Mouse (Mus musculus): ENCODE results near the gene Sdcbp2. TPM values are rescaled to one million over a fixed set of nuclear protein-coding genes. Genes with fewer than 3 reads are reported as not detected.

The Sdcbp2 gene
- polyA plus RNA-seq, 1 experiment from 2014 or later = 1.4 TPM

GRCm38 (mm10) chr2:151562930-151563921 is 9.2 kb upstream of the Sdcbp2 start:
- no peak overlapping the region for H3K4me3 ChIP-seq (ENCODE audit: low read depth, low read length)
- no peaks in the 10 kb centered on the region for H3K4me1 ChIP-seq (ENCODE audit: control insufficient read depth, insufficient read depth, low read length)
- 89% methylated on average over 7 of the region's 7 CpGs for WGBS
- H3K27me3 ChIP-seq (ENCODE audit: control insufficient read depth, insufficient read depth, low read length) = no peaks in the 10 kb centered on the region
- H3K9me3 ChIP-seq (ENCODE audit: control insufficient read depth, low read length) = no peaks in the 10 kb centered on the region
- no peak overlapping the region for H3K9ac ChIP-seq (ENCODE audit: low read length)
- peaks cover 8% of the 10 kb centered on the region for H3K36me3 ChIP-seq (ENCODE audit: control insufficient read depth, insufficient read depth, low read length)
- H3K27ac ChIP-seq (ENCODE audit: low read depth, low read length) = no peak overlapping the region
- no peak for DNase-seq (ENCODE audit: low spot score)
- H3K4me2 ChIP-seq (ENCODE audit: low read depth) = no peak overlapping the region
- no peak for ATAC-seq (ENCODE audit: insufficient read depth, low FRiP score, low TSS enrichment)

GRCm38 (mm10) chr2:151564006-151564405 is 8.4 kb upstream of the Sdcbp2 start:
- 90% methylated on average over 1 of the region's 1 CpGs for WGBS
- ATAC-seq (ENCODE audit: insufficient read depth, low FRiP score, low TSS enrichment) (no peak), DNase-seq (ENCODE audit: low spot score) (no peak)
- H3K4me3 ChIP-seq (ENCODE audit: low read depth, low read length) = no peak overlapping the region
- H3K4me2 ChIP-seq (ENCODE audit: low read depth) = no peak overlapping the region
- H3K27ac ChIP-seq (ENCODE audit: low read depth, low read length) = no peak overlapping the region
- H3K27me3 ChIP-seq (ENCODE audit: control insufficient read depth, insufficient read depth, low read length) = no peaks in the 10 kb centered on the region
- peaks cover 6% of the 10 kb centered on the region; the same call in 1 of the 2 replicates for H3K36me3 ChIP-seq (ENCODE audit: control insufficient read depth, insufficient read depth, low read length)
- H3K9me3 ChIP-seq (ENCODE audit: control insufficient read depth, low read length) = no peaks in the 10 kb centered on the region
- H3K4me1 ChIP-seq (ENCODE audit: control insufficient read depth, insufficient read depth, low read length) = no peaks in the 10 kb centered on the region
- H3K9ac ChIP-seq (ENCODE audit: low read length) = no peak overlapping the region

DNA sequence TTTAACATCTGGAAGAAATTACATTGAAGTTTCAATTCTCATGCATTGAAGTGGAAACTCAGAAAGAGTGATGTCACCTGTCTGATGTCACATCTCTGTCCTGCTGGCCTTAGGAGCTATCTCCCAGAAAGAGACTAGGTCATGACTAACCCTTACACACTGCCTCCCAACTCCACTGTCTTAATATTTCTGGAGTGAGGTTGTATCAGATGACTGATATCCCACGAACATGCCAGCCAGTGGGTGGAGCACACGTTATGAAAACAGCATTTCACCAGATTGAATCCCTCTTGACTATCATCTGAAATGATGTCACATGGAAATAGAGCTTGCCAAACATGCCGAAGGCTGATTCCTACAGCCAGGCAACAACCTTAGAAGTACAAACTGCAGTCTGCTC is 7.4 kb upstream of the Sdcbp2 start:
- H3K4me2 ChIP-seq (ENCODE audit: low read depth) = no peak overlapping the region
- peaks cover 3% of the 10 kb centered on the region; the same call in 1 of the 2 replicates for H3K36me3 ChIP-seq (ENCODE audit: control insufficient read depth, insufficient read depth, low read length)
- no peak overlapping the region for H3K4me3 ChIP-seq (ENCODE audit: low read depth, low read length)
- H3K4me1 ChIP-seq (ENCODE audit: control insufficient read depth, insufficient read depth, low read length) = no peaks in the 10 kb centered on the region
- no peak for ATAC-seq (ENCODE audit: insufficient read depth, low FRiP score, low TSS enrichment)
- no peak overlapping the region for H3K9ac ChIP-seq (ENCODE audit: low read length)
- no peak overlapping the region for H3K27ac ChIP-seq (ENCODE audit: low read depth, low read length)
- H3K27me3 ChIP-seq (ENCODE audit: control insufficient read depth, insufficient read depth, low read length) = no peaks in the 10 kb centered on the region
- no peaks in the 10 kb centered on the region for H3K9me3 ChIP-seq (ENCODE audit: control insufficient read depth, low read length)
- WGBS = 86% methylated on average over 3 of the region's 3 CpGs
- DNase-seq (ENCODE audit: low spot score) = no peak

GRCm38 (mm10) chr2:151566856-151567255 is 5.6 kb upstream of the Sdcbp2 start:
- WGBS = 89% methylated on average over 6 of the region's 6 CpGs
- no peak overlapping the region for H3K9ac ChIP-seq (ENCODE audit: low read length)
- H3K27ac ChIP-seq (ENCODE audit: low read depth, low read length) = no peak overlapping the region
- no peaks in the 10 kb centered on the region for H3K9me3 ChIP-seq (ENCODE audit: control insufficient read depth, low read length)
- H3K4me1 ChIP-seq (ENCODE audit: control insufficient read depth, insufficient read depth, low read length) = no peaks in the 10 kb centered on the region
- H3K36me3 ChIP-seq (ENCODE audit: control insufficient read depth, insufficient read depth, low read length) = peaks cover 1% of the 10 kb centered on the region; the same call in 1 of the 2 replicates
- H3K4me3 ChIP-seq (ENCODE audit: low read depth, low read length) = no peak overlapping the region
- no peaks in the 10 kb centered on the region for H3K27me3 ChIP-seq (ENCODE audit: control insufficient read depth, insufficient read depth, low read length)
- H3K4me2 ChIP-seq (ENCODE audit: low read depth) = no peak overlapping the region
- ATAC-seq (ENCODE audit: insufficient read depth, low FRiP score, low TSS enrichment) = no peak
- DNase-seq (ENCODE audit: low spot score) = no peak

DNA sequence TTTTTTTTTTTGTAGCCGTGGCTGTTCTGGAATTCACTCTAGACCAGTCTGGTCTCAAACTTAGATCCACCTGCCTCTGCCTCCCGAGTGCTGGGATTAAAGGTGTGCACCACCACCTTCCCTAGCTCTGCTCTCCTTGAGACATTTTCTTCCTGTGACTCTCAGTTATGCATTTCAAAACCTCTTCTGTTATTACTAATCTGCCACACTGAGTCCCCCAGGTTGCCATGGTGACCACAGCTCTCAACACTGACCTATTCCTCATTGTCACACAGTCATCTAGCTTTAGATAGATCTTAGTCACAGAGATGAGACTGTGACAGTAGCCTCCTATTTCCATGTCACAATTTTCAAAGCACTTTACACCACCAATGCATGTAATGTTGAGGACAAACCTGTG is 3.0 kb upstream of the Sdcbp2 start:
- no peak for ATAC-seq (ENCODE audit: insufficient read depth, low FRiP score, low TSS enrichment)
- WGBS = 65% methylated on average over 2 of the region's 2 CpGs
- no peaks in the 10 kb centered on the region for H3K9me3 ChIP-seq (ENCODE audit: control insufficient read depth, low read length)

DNA sequence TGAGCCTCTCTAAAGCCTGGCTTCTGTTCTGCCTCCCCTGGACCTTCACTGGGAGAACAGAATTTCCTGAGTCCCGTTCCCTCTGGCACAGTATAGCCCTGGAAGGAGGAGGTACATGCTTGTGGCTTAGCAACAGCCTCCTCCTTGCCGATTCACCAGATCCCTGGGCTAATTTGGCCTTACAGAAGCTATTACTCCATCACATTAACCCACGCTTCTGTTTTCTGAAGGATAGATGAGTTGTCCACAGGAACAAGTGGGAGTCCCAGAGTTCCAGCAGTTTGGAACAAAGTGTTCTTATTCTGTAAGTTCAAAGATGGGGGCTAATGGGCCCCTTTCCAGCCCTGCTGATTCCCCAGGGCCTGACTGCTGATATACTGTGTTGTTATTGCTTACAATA is 1.2 kb downstream of the Sdcbp2 start:
- DNase-seq (ENCODE audit: low spot score) (no peak), ATAC-seq (ENCODE audit: insufficient read depth, low FRiP score, low TSS enrichment) (no peak)
- Histone ChIP-seq H3K4me2 (ENCODE audit: low read depth) (no peak overlapping the region), H3K9me3 (ENCODE audit: control insufficient read depth, low read length) (no peaks in the 10 kb centered on the region), H3K36me3 (ENCODE audit: control insufficient read depth, insufficient read depth, low read length) (no peaks in the 10 kb centered on the region), H3K9ac (ENCODE audit: low read length) (no peak overlapping the region), H3K27ac (ENCODE audit: low read depth, low read length) (no peak overlapping the region), H3K4me1 (ENCODE audit: control insufficient read depth, insufficient read depth, low read length) (no peaks in the 10 kb centered on the region), H3K4me3 (ENCODE audit: low read depth, low read length) (no peak overlapping the region), H3K27me3 (ENCODE audit: control insufficient read depth, insufficient read depth, low read length) (no peaks in the 10 kb centered on the region)
- 76% methylated on average over 3 of the region's 3 CpGs for WGBS

More for the DNA sequence above, 3.0 kb upstream of the Sdcbp2 start:
- no peak overlapping the region for H3K4me2 ChIP-seq (ENCODE audit: low read depth)
- no peak overlapping the region for H3K4me3 ChIP-seq (ENCODE audit: low read depth, low read length)
- no peak for DNase-seq (ENCODE audit: low spot score)
- H3K27me3 ChIP-seq (ENCODE audit: control insufficient read depth, insufficient read depth, low read length) = no peaks in the 10 kb centered on the region
- H3K36me3 ChIP-seq (ENCODE audit: control insufficient read depth, insufficient read depth, low read length) = no peaks in the 10 kb centered on the region
- no peaks in the 10 kb centered on the region for H3K4me1 ChIP-seq (ENCODE audit: control insufficient read depth, insufficient read depth, low read length)
- no peak overlapping the region for H3K9ac ChIP-seq (ENCODE audit: low read length)
- no peak overlapping the region for H3K27ac ChIP-seq (ENCODE audit: low read depth, low read length)

- ATAC-seq (ENCODE audit: insufficient read depth, low FRiP score, low TSS enrichment) (no peak), DNase-seq (ENCODE audit: low spot score) (no peak)
- H3K27ac ChIP-seq (ENCODE audit: low read depth, low read length) = no peak overlapping the region
- no peak overlapping the region for H3K9ac ChIP-seq (ENCODE audit: low read length)
- no peaks in the 10 kb centered on the region for H3K36me3 ChIP-seq (ENCODE audit: control insufficient read depth, insufficient read depth, low read length)
- no peak overlapping the region for H3K4me3 ChIP-seq (ENCODE audit: low read depth, low read length)
- 59% methylated on average over 5 of the region's 5 CpGs for WGBS
- H3K4me2 ChIP-seq (ENCODE audit: low read depth) = no peak overlapping the region
- H3K27me3 ChIP-seq (ENCODE audit: control insufficient read depth, insufficient read depth, low read length) = no peaks in the 10 kb centered on the region
- no peaks in the 10 kb centered on the region for H3K9me3 ChIP-seq (ENCODE audit: control insufficient read depth, low read length)
- no peaks in the 10 kb centered on the region for H3K4me1 ChIP-seq (ENCODE audit: control insufficient read depth, insufficient read depth, low read length)
Measured at GRCm38 (mm10) chr2:151574607-151575006, 2.2 kb downstream of the Sdcbp2 start.

DNA sequence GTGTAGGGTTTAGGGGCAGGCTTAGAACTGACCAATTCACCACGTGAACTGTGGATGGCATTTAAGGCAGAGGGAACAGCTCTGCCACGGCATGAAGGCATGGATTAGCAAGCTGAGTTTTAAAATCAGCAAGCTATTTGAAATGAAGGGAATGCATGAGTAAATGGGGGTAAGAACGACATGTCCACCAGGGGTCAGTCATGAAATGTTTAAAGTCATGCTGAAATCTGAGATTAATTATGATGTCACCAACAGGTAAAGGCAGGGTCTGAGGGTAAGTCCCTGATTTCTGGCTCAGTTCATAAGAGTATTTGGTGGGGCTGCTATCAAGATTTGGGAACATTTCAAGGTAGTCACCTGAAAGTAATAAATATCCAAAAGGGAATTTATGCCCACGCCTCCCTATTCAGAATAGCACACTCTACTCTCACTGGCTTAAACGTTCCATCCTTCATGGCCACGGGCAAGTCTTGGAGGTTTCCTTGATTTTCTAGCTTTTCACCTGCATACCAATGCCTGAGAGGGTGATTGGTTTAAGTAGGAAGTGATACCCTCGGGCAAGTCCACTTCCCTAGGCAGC is 2.8 kb downstream of the Sdcbp2 start:
- 21% methylated on average over 7 of the region's 7 CpGs for WGBS
- no peaks in the 10 kb centered on the region for H3K36me3 ChIP-seq (ENCODE audit: control insufficient read depth, insufficient read depth, low read length)
- H3K9me3 ChIP-seq (ENCODE audit: control insufficient read depth, low read length) = no peaks in the 10 kb centered on the region
- H3K4me2 ChIP-seq (ENCODE audit: low read depth) = peak overlapping the region; percentile 38
- H3K4me1 ChIP-seq (ENCODE audit: control insufficient read depth, insufficient read depth, low read length) = no peaks in the 10 kb centered on the region
- DNase-seq (ENCODE audit: low spot score) (peak; percentile 33), ATAC-seq (ENCODE audit: insufficient read depth, low FRiP score, low TSS enrichment) (peak; percentile 10)
- peak overlapping the region; percentile 31; the same call in 1 of the 2 replicates for H3K27ac ChIP-seq (ENCODE audit: low read depth, low read length)
- peak overlapping the region; percentile 24 for H3K9ac ChIP-seq (ENCODE audit: low read length)
- no peaks in the 10 kb centered on the region for H3K27me3 ChIP-seq (ENCODE audit: control insufficient read depth, insufficient read depth, low read length)
- H3K4me3 ChIP-seq (ENCODE audit: low read depth, low read length) = peak overlapping the region; percentile 29
